In the genomic region with DNA sequence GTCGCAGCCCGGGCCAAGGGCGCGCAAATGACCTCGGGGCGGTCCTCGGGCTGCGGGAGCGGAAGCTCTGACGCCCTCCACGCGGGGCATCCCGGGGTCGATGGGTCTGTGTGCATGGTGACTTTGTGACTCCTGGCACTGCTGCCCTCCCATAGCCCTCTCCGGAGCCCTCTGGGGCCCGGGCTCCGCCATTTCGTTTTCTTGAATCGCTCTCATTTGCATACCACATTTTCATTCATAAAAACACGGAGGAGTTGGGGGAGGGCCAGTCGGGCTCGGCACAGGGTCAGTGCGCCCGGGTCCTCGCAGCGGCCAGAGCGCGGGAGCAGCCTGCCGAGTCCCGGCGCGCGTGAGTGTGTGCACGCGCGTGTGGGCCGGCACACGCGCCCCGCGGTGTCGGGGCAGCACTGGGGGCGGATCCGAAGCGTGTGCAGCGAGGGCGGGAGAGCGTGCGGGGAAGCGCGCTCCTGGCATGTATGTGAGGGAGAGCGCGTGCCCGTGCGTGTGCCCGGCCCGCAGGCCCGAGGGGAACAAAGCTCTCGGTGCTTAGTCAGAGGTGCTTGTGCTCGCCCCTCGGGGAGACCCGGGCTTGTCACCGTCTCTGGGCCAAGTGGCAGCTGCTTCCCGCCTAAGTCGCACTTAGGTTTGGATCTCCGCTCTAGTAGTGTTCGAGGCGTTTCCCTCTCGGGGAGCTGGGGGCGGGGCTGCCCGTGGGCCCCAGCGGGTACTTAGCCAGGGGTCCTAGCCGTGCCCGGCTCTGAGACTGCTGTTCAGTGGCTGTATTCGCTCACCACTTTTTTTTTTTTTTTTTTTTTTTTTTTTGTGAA, we compare ENCODE assay signal across 8 mouse cellular contexts. TPM values are rescaled to one million over a fixed set of nuclear protein-coding genes. Genes with fewer than 3 reads are reported as not detected.
DNase-seq lines count a peak whose midpoint lies in the region; ATAC-seq and TF ChIP-seq lines count a peak whose summit lies in the region.

No protein-coding gene starts in this region.

- peak; percentile 89 for DNase-seq in heart, embryonic 10.5 days (ENCODE audit: low spot score)
- DNase-seq in naive thymus-derived CD4-positive, alpha-beta T cell, adult 2 months (ENCODE audit: low read depth) = peak; percentile 83
- peak; percentile 70 for DNase-seq in splenic B cell, adult 2 months (ENCODE audit: low read depth, low spot score)

- no peak for TF ChIP-seq CTCF in C2C12 (IDR thresholded peaks at IDR 0.05; ENCODE audit: control insufficient read depth, insufficient read depth, insufficient read length)
- no peak for TF ChIP-seq CTCF in bone marrow macrophage, adult 2 months (IDR thresholded peaks at IDR 0.05; ENCODE audit: low read depth, low read length)

- peak overlapping the region; percentile 97 for H3K4me3 ChIP-seq in C2C12 (ENCODE audit: insufficient read depth, poor library complexity, severe bottlenecking)
- peak overlapping the region; percentile 73 for H3K4me3 ChIP-seq in bone marrow macrophage, adult 2 months (ENCODE audit: insufficient read depth, low read length)
- H3K4me3 ChIP-seq in embryonic facial prominence, embryonic 15.5 days (replicated peaks) = peak overlapping the region; percentile 94
- peak overlapping the region; percentile 92 for H3K4me3 ChIP-seq in heart, embryonic 10.5 days
- peak overlapping the region; percentile 92 for H3K4me3 ChIP-seq in kidney, embryonic 15.5 days (replicated peaks)
- peak overlapping the region; percentile 94 for H3K4me3 ChIP-seq in liver, embryonic 12.5 days

- H3K79me3 ChIP-seq in C2C12 (ENCODE audit: low read depth) = peaks cover 51% of the 10 kb centered on the region

- peak overlapping the region; percentile 85 for H3ac ChIP-seq in C2C12 (ENCODE audit: control insufficient read depth, insufficient read length, low read depth)

- under 1% methylated on average over 74 of the region's 75 CpGs for WGBS in embryonic facial prominence, embryonic 15.5 days
- under 1% methylated on average over 74 of the region's 75 CpGs for WGBS in heart, embryonic 10.5 days
- under 1% methylated on average over 74 of the region's 75 CpGs for WGBS in kidney, embryonic 15.5 days
- under 1% methylated on average over 74 of the region's 75 CpGs for WGBS in liver, embryonic 12.5 days (ENCODE audit: insufficient replicate concordance)

- no peaks in the 10 kb centered on the region for H3K27me3 ChIP-seq in C2C12 (ENCODE audit: control insufficient read depth, insufficient read depth, insufficient read length)
- H3K27me3 ChIP-seq in embryonic facial prominence, embryonic 15.5 days = no peaks in the 10 kb centered on the region
- H3K27me3 ChIP-seq in heart, embryonic 10.5 days (ENCODE audit: insufficient read depth, poor library complexity, severe bottlenecking) = no peaks in the 10 kb centered on the region
- no peaks in the 10 kb centered on the region for H3K27me3 ChIP-seq in kidney, embryonic 15.5 days
- no peaks in the 10 kb centered on the region for H3K27me3 ChIP-seq in liver, embryonic 12.5 days (replicated peaks)
- no peaks in the 10 kb centered on the region for H3K27me3 ChIP-seq in splenic B cell, adult 2 months (ENCODE audit: control insufficient read depth, insufficient read depth, low read length, poor library complexity, severe bottlenecking)

- no peaks in the 10 kb centered on the region for H3K36me3 ChIP-seq in C2C12 (ENCODE audit: control insufficient read depth, insufficient read depth)
- no peaks in the 10 kb centered on the region for H3K36me3 ChIP-seq in embryonic facial prominence, embryonic 15.5 days
- no peaks in the 10 kb centered on the region for H3K36me3 ChIP-seq in heart, embryonic 10.5 days
- H3K36me3 ChIP-seq in kidney, embryonic 15.5 days = no peaks in the 10 kb centered on the region
- 0 out of 2 replicates have a peak, but pooled peaks cover 6% of the 10 kb centered on the region for H3K36me3 ChIP-seq in liver, embryonic 12.5 days
- H3K36me3 ChIP-seq in splenic B cell, adult 2 months (ENCODE audit: control insufficient read depth, insufficient read depth, low read length, poor library complexity, severe bottlenecking) = no peaks in the 10 kb centered on the region

- H3K9ac ChIP-seq in embryonic facial prominence, embryonic 15.5 days = peak overlapping the region; percentile 86
- peak overlapping the region; percentile 91 for H3K9ac ChIP-seq in kidney, embryonic 15.5 days
- H3K9ac ChIP-seq in liver, embryonic 12.5 days = peak overlapping the region; percentile 92

- ATAC-seq in embryonic facial prominence, embryonic 15.5 days (ENCODE audit: insufficient number of reproducible peaks, low FRiP score, low TSS enrichment, low read depth) = peak; percentile 61
- peak; percentile 56 for ATAC-seq in kidney, embryonic 15.5 days (replicated peaks; ENCODE audit: low FRiP score)
- ATAC-seq in liver, embryonic 12.5 days = peak; percentile 73

- peak overlapping the region; percentile 88 for H3K27ac ChIP-seq in bone marrow macrophage, adult 2 months (ENCODE audit: insufficient read depth, low read depth, low read length)
- H3K27ac ChIP-seq in embryonic facial prominence, embryonic 15.5 days (replicated peaks) = peak overlapping the region; percentile 96
- peak overlapping the region; percentile 99 for H3K27ac ChIP-seq in heart, embryonic 10.5 days
- peak overlapping the region; percentile 96 for H3K27ac ChIP-seq in kidney, embryonic 15.5 days
- peak overlapping the region; percentile 89 for H3K27ac ChIP-seq in liver, embryonic 12.5 days

- peaks cover 61% of the 10 kb centered on the region for H3K79me2 ChIP-seq in C2C12 (ENCODE audit: control insufficient read depth, insufficient read depth)

- no peaks in the 10 kb centered on the region for H3K9me3 ChIP-seq in embryonic facial prominence, embryonic 15.5 days (replicated peaks)
- H3K9me3 ChIP-seq in heart, embryonic 10.5 days = no peaks in the 10 kb centered on the region
- no peaks in the 10 kb centered on the region for H3K9me3 ChIP-seq in kidney, embryonic 15.5 days (replicated peaks)
- H3K9me3 ChIP-seq in liver, embryonic 12.5 days (replicated peaks) = no peaks in the 10 kb centered on the region

- H3K4me2 ChIP-seq in embryonic facial prominence, embryonic 15.5 days (replicated peaks) = peak overlapping the region; percentile 82
- H3K4me2 ChIP-seq in kidney, embryonic 15.5 days = peak overlapping the region; percentile 87
- H3K4me2 ChIP-seq in liver, embryonic 12.5 days = peak overlapping the region; percentile 95

- H3K4me1 ChIP-seq in bone marrow macrophage, adult 2 months (ENCODE audit: control insufficient read depth, insufficient read depth, low read length) = peaks cover 34% of the 10 kb centered on the region
- peaks cover 34% of the 10 kb centered on the region for H3K4me1 ChIP-seq in embryonic facial prominence, embryonic 15.5 days
- peaks cover 29% of the 10 kb centered on the region for H3K4me1 ChIP-seq in heart, embryonic 10.5 days
- peaks cover 44% of the 10 kb centered on the region for H3K4me1 ChIP-seq in kidney, embryonic 15.5 days
- peaks cover 58% of the 10 kb centered on the region for H3K4me1 ChIP-seq in liver, embryonic 12.5 days

- no peak for TF ChIP-seq POLR2A in bone marrow macrophage, adult 2 months (IDR thresholded peaks at IDR 0.05; ENCODE audit: borderline replicate concordance, low read depth, low read length)

TF ChIP-seq in C2C12, 6 proteins besides CTCF, POLR2A, EP300 and RAD21:
- TF ChIP-seq MAX (IDR thresholded peaks at IDR 0.05) (peak; percentile 78), MYOD1 (IDR thresholded peaks at IDR 0.05; ENCODE audit: control insufficient read depth, insufficient read length, low read depth) (peak; percentile 22), CEBPB (IDR thresholded peaks at IDR 0.05; ENCODE audit: low read depth) (no peak)

RNA-seq across cellular contexts. Expression of a gene that starts 1.2 kb away (rescaled TPM):
- 22.0 TPM for polyA plus RNA-seq in C2C12 (2012; fragmentation: generic; extraction: Trizol)
- 5.6 and 5.9 TPM in 2 replicates for polyA plus RNA-seq in bone marrow macrophage, adult 2 months (2012; ENCODE audit: insufficient read depth, insufficient read length, missing spikeins)
- 8.5 and 9.7 TPM in 2 replicates for polyA plus RNA-seq in embryonic facial prominence, embryonic 15.5 days (2015; fragmentation: Nextera tagmentation; extraction: Ambion mirVana)
- polyA plus RNA-seq in heart, embryonic 10.5 days (2016; fragmentation: Nextera tagmentation; extraction: Ambion mirVana) = 4.4 and 6.7 TPM in 2 replicates
- polyA plus RNA-seq in kidney, embryonic 15.5 days (2015; fragmentation: Nextera tagmentation; extraction: Ambion mirVana) = 9.8 and 11.0 TPM in 2 replicates
- polyA plus RNA-seq in liver, embryonic 12.5 days (2016; fragmentation: Nextera tagmentation; extraction: Ambion mirVana) = 2.9 and 3.6 TPM in 2 replicates

Comparison
In these comparisons a context has a peak if more than half of its experiments do, and no peak if none do; other contexts are left out.
1. Peak in every context shown above with its lines: DNase-seq, ATAC-seq, H3K4me3 ChIP-seq and H3K27ac ChIP-seq.